Comparison of ENCODE assay signal across 8 mouse cellular contexts in the genomic region with DNA sequence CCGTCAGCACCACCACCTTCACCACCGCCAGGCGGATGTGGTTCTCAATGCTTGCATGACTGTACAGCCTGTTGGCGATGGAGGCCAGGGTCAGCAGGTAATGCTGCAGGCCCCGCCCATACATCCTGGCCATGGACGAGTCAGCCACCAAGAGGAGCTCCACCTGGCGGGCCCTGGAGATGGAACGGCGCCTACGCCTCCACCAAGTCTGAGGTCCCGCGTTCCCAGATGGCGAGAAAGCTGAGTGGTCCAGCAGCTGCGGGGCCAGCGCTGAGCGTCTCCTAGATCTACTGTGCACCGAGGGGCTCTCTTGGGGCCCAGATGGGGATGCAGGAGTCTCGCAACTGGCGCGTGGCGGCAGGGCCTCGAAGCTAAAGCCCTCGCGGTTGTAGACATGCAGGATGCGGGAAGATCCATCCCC. TPM values are rescaled to one million over a fixed set of nuclear protein-coding genes. Genes with fewer than 3 reads are reported as not detected.
DNase-seq lines count a peak whose midpoint lies in the region; ATAC-seq and TF ChIP-seq lines count a peak whose summit lies in the region.

No protein-coding gene starts in this region.

- ATAC-seq in intestine, postnatal 0 days, result no peak
- ATAC-seq in liver, embryonic 14.5 days (ENCODE audit: insufficient read depth), result no peak
- peak; percentile 42 for ATAC-seq in neural tube, embryonic 13.5 days (ENCODE audit: low read depth)
- no peak for ATAC-seq in inflammation-experienced regulatory T-cells, adult 6 months

- TF ChIP-seq CTCF in intestine, postnatal 0 days (IDR thresholded peaks at IDR 0.05; ENCODE audit: low read depth), result peak; percentile 40
- TF ChIP-seq CTCF in liver, embryonic 14.5 days (IDR thresholded peaks at IDR 0.05; ENCODE audit: low read depth), result no peak; the same call in 1 of the 2 replicates

- peak overlapping the region; percentile 84 for H3K4me3 ChIP-seq in brown adipose tissue, adult 24 weeks (ENCODE audit: insufficient read depth, low read depth, low read length)
- H3K4me3 ChIP-seq in intestine, postnatal 0 days (ENCODE audit: low read depth, low read length), result peak overlapping the region; percentile 58
- no peak overlapping the region for H3K4me3 ChIP-seq in liver, embryonic 14.5 days (ENCODE audit: insufficient read depth in 1 of 2, low read depth in 2 of 2, low read length in 2 of 2)
- H3K4me3 ChIP-seq in neural tube, embryonic 13.5 days, result peak overlapping the region; percentile 63

- whole genome bisulfite sequencing in intestine, postnatal 0 days, result 19% methylated on average over 25 of the region's 25 CpGs
- WGBS in liver, embryonic 14.5 days (ENCODE audit: insufficient replicate concordance), result 16% methylated on average over 25 of the region's 25 CpGs
- 15% methylated on average over 25 of the region's 25 CpGs for WGBS in neural tube, embryonic 13.5 days

- no peaks in the 10 kb centered on the region for H3K9me3 ChIP-seq in intestine, postnatal 0 days (ENCODE audit: control insufficient read depth)
- H3K9me3 ChIP-seq in liver, embryonic 14.5 days (ENCODE audit: control insufficient read depth, low read length), result no peaks in the 10 kb centered on the region
- no peaks in the 10 kb centered on the region for H3K9me3 ChIP-seq in neural tube, embryonic 13.5 days

- no peak for TF ChIP-seq EP300 in liver, embryonic 14.5 days (IDR thresholded peaks at IDR 0.05; ENCODE audit: low read depth)

- peak; percentile 44 for DNase-seq in R1 (ENCODE audit: low read depth, low spot score)
- DNase-seq in gastrocnemius, postnatal 25 days, result peak; percentile 26
- no peak for DNase-seq in liver, embryonic 14.5 days (ENCODE audit: low read depth in 3 of 3, low spot score in 3 of 3)
- DNase-seq in thymus, postnatal 25 days, result no peak

- H3K9ac ChIP-seq in intestine, postnatal 0 days (ENCODE audit: low read depth, low read length), result no peak overlapping the region
- H3K9ac ChIP-seq in liver, embryonic 14.5 days (replicated peaks), result no peak overlapping the region
- peak overlapping the region; percentile 78 for H3K9ac ChIP-seq in neural tube, embryonic 13.5 days

- H3K4me1 ChIP-seq in brown adipose tissue, adult 24 weeks (ENCODE audit: control insufficient read depth, insufficient read depth, insufficient read length, low read length), result peaks cover 18% of the 10 kb centered on the region
- H3K4me1 ChIP-seq in intestine, postnatal 0 days (replicated peaks; ENCODE audit: control insufficient read depth, insufficient read depth, low read length), result no peaks in the 10 kb centered on the region
- no peaks in the 10 kb centered on the region for H3K4me1 ChIP-seq in liver, embryonic 14.5 days (replicated peaks; ENCODE audit: control insufficient read depth in 2 of 2, insufficient read depth in 2 of 2, low read length in 1 of 2)
- peaks cover 26% of the 10 kb centered on the region for H3K4me1 ChIP-seq in neural tube, embryonic 13.5 days (replicated peaks)

- H3K27me3 ChIP-seq in intestine, postnatal 0 days (replicated peaks; ENCODE audit: control insufficient read depth, insufficient read depth, low read length), result peaks cover 27% of the 10 kb centered on the region; the same call in 1 of the 2 replicates
- peaks cover 23% of the 10 kb centered on the region for H3K27me3 ChIP-seq in liver, embryonic 14.5 days (ENCODE audit: control insufficient read depth, insufficient read depth, low read length)
- H3K27me3 ChIP-seq in neural tube, embryonic 13.5 days, result peaks cover 34% of the 10 kb centered on the region

- peak overlapping the region; percentile 52 for H3K27ac ChIP-seq in brown adipose tissue, adult 24 weeks (replicated peaks; ENCODE audit: low read depth, low read length)
- H3K27ac ChIP-seq in intestine, postnatal 0 days (ENCODE audit: low read depth, low read length), result no peak overlapping the region
- no peak overlapping the region for H3K27ac ChIP-seq in liver, embryonic 14.5 days
- H3K27ac ChIP-seq in neural tube, embryonic 13.5 days (replicated peaks), result no peak overlapping the region; the same call in 1 of the 2 replicates

- H3K36me3 ChIP-seq in intestine, postnatal 0 days (ENCODE audit: control insufficient read depth, insufficient read depth), result no peaks in the 10 kb centered on the region
- no peaks in the 10 kb centered on the region for H3K36me3 ChIP-seq in liver, embryonic 14.5 days (replicated peaks; ENCODE audit: control insufficient read depth, insufficient read depth, low read depth)
- H3K36me3 ChIP-seq in neural tube, embryonic 13.5 days, result no peaks in the 10 kb centered on the region

- peak overlapping the region; percentile 71 for H3K4me2 ChIP-seq in intestine, postnatal 0 days (replicated peaks; ENCODE audit: low read depth)
- H3K4me2 ChIP-seq in liver, embryonic 14.5 days (ENCODE audit: low read depth), result peak overlapping the region; percentile 56
- peak overlapping the region; percentile 95 for H3K4me2 ChIP-seq in neural tube, embryonic 13.5 days

RNA-seq across cellular contexts. Expression of gene Adamts5, which starts 2.3 kb away (rescaled TPM):
- 5.9 and 8.4 TPM in 2 replicates for polyA plus RNA-seq in brown adipose tissue, adult 24 weeks (2012; ENCODE audit: insufficient read depth, insufficient read length, missing spikeins)
- 1 to 10 TPM; 5.8 to 7.2 TPM for total RNA-seq in gastrocnemius, postnatal 25 days (2021)
- 1.2 TPM in 2 replicates for polyA plus RNA-seq in intestine, postnatal 0 days (2015; fragmentation: Nextera tagmentation; extraction: Ambion mirVana)
- 0.11 and 0.12 TPM in 2 replicates for polyA plus RNA-seq in liver, embryonic 14.5 days (2012; rRNA removed)
- 0.25 and 0.39 TPM in 2 replicates for polyA plus RNA-seq in liver, embryonic 14.5 days (2014; fragmentation: Nextera tagmentation; extraction: Ambion mirVana)
- polyA plus RNA-seq in neural tube, embryonic 13.5 days (2015; fragmentation: Nextera tagmentation; extraction: Ambion mirVana), result 5.5 and 6.2 TPM in 2 replicates
- polyA plus RNA-seq in inflammation-experienced regulatory T-cells, adult 6 months (2017; shearing (Covaris generic)), result under 1 TPM in 2 of 3 experiments, not detected in 1; 0.03 to 0.04 TPM

Comparison
In these comparisons a context has a peak if more than half of its experiments do, and no peak if none do; other contexts are left out.
1. DNase-seq: peak in R1 (single experiment) and gastrocnemius, postnatal 25 days (single experiment); none in liver, embryonic 14.5 days (0 of 3) and thymus, postnatal 25 days (single experiment).
2. H3K4me3 ChIP-seq: peak in brown adipose tissue, adult 24 weeks (single experiment), intestine, postnatal 0 days (single experiment) and neural tube, embryonic 13.5 days (single experiment); none in liver, embryonic 14.5 days (0 of 2).
3. Peak in every context shown above with its lines, with median percentiles within 50 percentile points of each other: H3K4me2 ChIP-seq.